Mouse (Mus musculus) embryonic facial prominence, embryonic 11.5 days (tissue): ENCODE measurements at regions not wholly inside any gene's neighbourhood (a gene's known extent, or its start where the extent isn't known, plus 50 kb on each side); places are given as distances from the start of the nearest gene placed in this dataset.
A peak's percentile ranks its signal among the peaks of the same experiment; 100 is the strongest.

Experiments
- ATAC-seq: fragments of 200-750 bp; cut with Nextera tagmentation; replicated peaks from 2 replicates; pipeline ENCODE4 v1.8.0; 2017; ENCODE audit warnings: low read depth; ENCODE audit not compliant: insufficient number of reproducible peaks, low FRiP score, low TSS enrichment
- DNase-seq: peaks from one replicate; pipeline ENCODE4 v3.0.0-alpha.2; 2015; ENCODE audit warnings: low spot score
- H3K27ac ChIP-seq: fragments of 300-500 bp; sonication (generic); replicated peaks from 2 replicates; pipeline ENCODE4 v1.5.1; 2014; ENCODE audit warnings: mild to moderate bottlenecking, low read depth, low read length, control low read depth
- H3K27me3 ChIP-seq: fragments of 300-500 bp; sonication (generic); 2 replicates; pipeline ENCODE4 v1.6.1; 2014; ENCODE audit warnings: mild to moderate bottlenecking, low read length, moderate library complexity, mixed read lengths; ENCODE audit not compliant: control insufficient read depth, insufficient read depth
- H3K36me3 ChIP-seq: fragments of 300-500 bp; sonication (generic); replicated peaks from 2 replicates; pipeline ENCODE4 v1.6.1; 2014; ENCODE audit warnings: low read depth, mild to moderate bottlenecking, low read length, moderate library complexity, mixed read lengths; ENCODE audit not compliant: control insufficient read depth, insufficient read depth
- H3K4me1 ChIP-seq: fragments of 300-500 bp; sonication (generic); 2 replicates; pipeline ENCODE4 v1.6.1; 2014; ENCODE audit warnings: low read length, mixed read lengths; ENCODE audit not compliant: control insufficient read depth, insufficient read depth
- H3K4me2 ChIP-seq: fragments of 300-500 bp; sonication (generic); 2 replicates; pipeline ENCODE4 v1.6.1; 2014; ENCODE audit warnings: low read depth, mild to moderate bottlenecking, control low read depth, low read length, moderate library complexity
- H3K4me3 ChIP-seq: fragments of 300-500 bp; sonication (generic); 2 replicates; pipeline ENCODE4 v1.5.1; 2014; ENCODE audit warnings: low read depth, low read length, control low read depth
- H3K9ac ChIP-seq: fragments of 300-500 bp; sonication (generic); replicated peaks from 2 replicates; pipeline ENCODE4 v1.6.1; 2014; ENCODE audit warnings: mild to moderate bottlenecking, control low read depth, low read length
- H3K9me3 ChIP-seq: fragments of 300-500 bp; sonication (generic); replicated peaks from 2 replicates; pipeline ENCODE4 v1.6.1; 2016; ENCODE audit warnings: mild to moderate bottlenecking, low read length, inconsistent platforms, mixed read lengths; ENCODE audit not compliant: control insufficient read depth
- WGBS: fragments of 180-500 bp; shearing (Covaris S2); extraction: QIAGEN DNeasy Blood & Tissue Kit; methylation state at CpG from one replicate; pipeline ENCODE4 v1.1.7; 2014; 5-methylcytosine and 5-hydroxymethylcytosine counted together

- H3K9ac ChIP-seq, result no peak overlapping the region
- H3K4me2 ChIP-seq, result no peak overlapping the region
- H3K4me1 ChIP-seq, result no peaks in the 10 kb centered on the region
- 71% methylated on average over 6 of the region's 6 CpGs for WGBS
- ATAC-seq (no peak), DNase-seq (no peak)
- H3K4me3 ChIP-seq, result no peak overlapping the region
- no peaks in the 10 kb centered on the region for H3K36me3 ChIP-seq
- no peak overlapping the region for H3K27ac ChIP-seq
- H3K9me3 ChIP-seq, result no peaks in the 10 kb centered on the region
- no peaks in the 10 kb centered on the region for H3K27me3 ChIP-seq
Observed at GRCm38 (mm10) chr12:54509903-54510302, 146.5 kb downstream of the Sptssa start.

GRCm38 (mm10) chr12:54502775-54503174 lies 153.6 kb downstream of the Sptssa start:
- no peak overlapping the region for H3K4me3 ChIP-seq
- no peak overlapping the region for H3K9ac ChIP-seq
- 91% methylated on average over 7 of the region's 7 CpGs for WGBS
- H3K4me1 ChIP-seq, result no peaks in the 10 kb centered on the region
- DNase-seq, result no peak
- H3K9me3 ChIP-seq, result no peaks in the 10 kb centered on the region
- H3K27me3 ChIP-seq, result no peaks in the 10 kb centered on the region
- ATAC-seq, result no peak
- H3K27ac ChIP-seq, result no peak overlapping the region
- no peak overlapping the region for H3K4me2 ChIP-seq
- H3K36me3 ChIP-seq, result no peaks in the 10 kb centered on the region

- Histone ChIP-seq H3K4me3 (no peak overlapping the region), H3K4me2 (no peak overlapping the region), H3K36me3 (no peaks in the 10 kb centered on the region), H3K27me3 (no peaks in the 10 kb centered on the region), H3K9ac (no peak overlapping the region), H3K27ac (no peak overlapping the region), H3K4me1 (no peaks in the 10 kb centered on the region), H3K9me3 (no peaks in the 10 kb centered on the region)
- WGBS, result 66% methylated on average over 3 of the region's 3 CpGs
- ATAC-seq (no peak), DNase-seq (no peak)
Observed at GRCm38 (mm10) chr12:54499963-54500362, 156.4 kb downstream of the Sptssa start.

GRCm38 (mm10) chr12:54495701-54496374 lies 160.5 kb downstream of the Sptssa start:
- 60% methylated on average over 4 of the region's 4 CpGs for WGBS
- Histone ChIP-seq H3K36me3 (no peaks in the 10 kb centered on the region), H3K4me2 (no peak overlapping the region), H3K9me3 (no peaks in the 10 kb centered on the region), H3K9ac (no peak overlapping the region), H3K4me1 (no peaks in the 10 kb centered on the region), H3K27ac (no peak overlapping the region), H3K27me3 (no peaks in the 10 kb centered on the region), H3K4me3 (no peak overlapping the region)
- ATAC-seq (no peak), DNase-seq (no peak)

GRCm38 (mm10) chr12:54494756-54495375 lies 161.5 kb downstream of the Sptssa start:
- H3K9me3 ChIP-seq, result no peaks in the 10 kb centered on the region
- H3K27ac ChIP-seq, result no peak overlapping the region
- ATAC-seq, result no peak
- H3K4me1 ChIP-seq, result no peaks in the 10 kb centered on the region
- no peaks in the 10 kb centered on the region for H3K36me3 ChIP-seq
- DNase-seq, result no peak
- H3K27me3 ChIP-seq, result no peaks in the 10 kb centered on the region
- H3K4me2 ChIP-seq, result no peak overlapping the region
- 87% methylated on average over 7 of the region's 7 CpGs for WGBS
- H3K9ac ChIP-seq, result no peak overlapping the region
- H3K4me3 ChIP-seq, result no peak overlapping the region

GRCm38 (mm10) chr12:54492737-54493136 lies 163.6 kb downstream of the Sptssa start:
- H3K27ac ChIP-seq, result no peak overlapping the region
- H3K4me3 ChIP-seq, result no peak overlapping the region
- H3K27me3 ChIP-seq, result no peaks in the 10 kb centered on the region
- ATAC-seq (no peak), DNase-seq (no peak)
- WGBS, result 48% methylated on average over 10 of the region's 10 CpGs
- H3K9ac ChIP-seq, result no peak overlapping the region; the same call in 1 of the 2 replicates
- no peaks in the 10 kb centered on the region for H3K36me3 ChIP-seq
- no peak overlapping the region for H3K4me2 ChIP-seq
- H3K9me3 ChIP-seq, result no peaks in the 10 kb centered on the region
- no peaks in the 10 kb centered on the region for H3K4me1 ChIP-seq

GRCm38 (mm10) chr12:54490460-54490859 lies 165.9 kb downstream of the Sptssa start:
- no peak overlapping the region for H3K27ac ChIP-seq
- no peak overlapping the region for H3K9ac ChIP-seq
- H3K9me3 ChIP-seq, result no peaks in the 10 kb centered on the region
- no peaks in the 10 kb centered on the region for H3K27me3 ChIP-seq
- DNase-seq (no peak), ATAC-seq (no peak)
- H3K4me2 ChIP-seq, result no peak overlapping the region
- H3K4me3 ChIP-seq, result no peak overlapping the region
- H3K36me3 ChIP-seq, result no peaks in the 10 kb centered on the region
- H3K4me1 ChIP-seq, result no peaks in the 10 kb centered on the region
- 74% methylated on average over 2 of the region's 2 CpGs for WGBS

GRCm38 (mm10) chr12:54489675-54490074 lies 166.7 kb downstream of the Sptssa start:
- ATAC-seq (no peak), DNase-seq (peak; percentile 85)
- WGBS, result 5% methylated on average over 8 of the region's 8 CpGs
- no peak overlapping the region for H3K27ac ChIP-seq
- H3K9ac ChIP-seq, result no peak overlapping the region
- H3K4me1 ChIP-seq, result no peaks in the 10 kb centered on the region
- H3K36me3 ChIP-seq, result no peaks in the 10 kb centered on the region
- no peak overlapping the region for H3K4me2 ChIP-seq
- H3K4me3 ChIP-seq, result no peak overlapping the region
- no peaks in the 10 kb centered on the region for H3K27me3 ChIP-seq
- no peaks in the 10 kb centered on the region for H3K9me3 ChIP-seq
